Mouse (Mus musculus) left cerebral cortex, postnatal 4 days (tissue): ENCODE measurements at regions not wholly inside any gene's neighbourhood (a gene's known extent, or its start where the extent isn't known, plus 50 kb on each side); places are given as distances from the start of the nearest gene placed in this dataset.
"Not testable (repeated sequence)": the region's sequence is repeated elsewhere in the genome, so short reads cannot be mapped to it uniquely, and the experiment has no call there.

Experiments
- DNase-seq: peaks from one replicate; pipeline ENCODE4 v3.0.0-alpha.2; 2022
- intact Hi-C: fragments of 180-260 bp; cut with DNase I; formaldehyde crosslinking; loops from one replicate; pipeline ENCODE4 v1.15.1; 2025

DNA sequence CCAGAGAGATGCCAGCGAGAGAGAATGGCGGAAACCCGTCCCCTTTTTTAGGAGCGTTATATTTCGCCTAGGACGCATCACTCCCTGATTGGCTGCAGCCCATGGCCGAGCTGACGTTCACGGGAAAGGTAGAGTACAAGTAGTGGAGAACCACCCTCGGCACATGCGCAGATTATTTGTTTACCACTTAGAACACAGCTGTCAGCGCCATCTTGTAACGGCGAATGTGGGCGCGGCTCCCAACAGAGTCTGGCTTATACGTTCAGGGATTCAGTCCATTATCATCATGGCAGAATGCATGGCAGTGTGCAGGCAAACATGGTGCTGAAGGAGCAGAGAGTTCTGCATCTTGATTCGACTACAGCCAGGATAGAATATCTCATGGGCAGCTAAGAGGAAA is 339.8 kb upstream of the Glra2 start:
- peak; percentile 0 for DNase-seq

DNA sequence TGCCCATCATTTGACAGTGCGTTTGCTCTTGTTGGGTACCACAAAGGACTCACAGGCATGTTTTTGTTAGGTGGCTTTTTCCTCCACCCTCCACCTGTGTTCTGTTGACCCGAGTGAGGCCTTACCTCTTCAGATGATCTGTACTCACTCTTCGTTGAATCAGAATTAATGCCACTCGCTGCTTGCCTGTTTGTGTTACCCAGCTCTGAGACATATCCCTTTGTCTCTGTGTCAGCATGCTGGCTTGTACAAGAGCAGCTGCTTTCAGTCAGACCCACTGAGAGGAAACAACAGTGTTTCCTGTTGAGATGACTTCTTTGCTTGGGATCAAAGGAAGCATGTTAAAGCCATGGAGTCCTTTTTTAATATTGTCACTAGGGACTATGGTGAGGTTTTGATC is 304.0 kb upstream of the Glra2 start:
- intact Hi-C loops: no loop called here
- DNase-seq: no peak

More for the DNA sequence above, 339.8 kb upstream of the Glra2 start:
- intact Hi-C loops: not testable (repeated sequence)

DNA sequence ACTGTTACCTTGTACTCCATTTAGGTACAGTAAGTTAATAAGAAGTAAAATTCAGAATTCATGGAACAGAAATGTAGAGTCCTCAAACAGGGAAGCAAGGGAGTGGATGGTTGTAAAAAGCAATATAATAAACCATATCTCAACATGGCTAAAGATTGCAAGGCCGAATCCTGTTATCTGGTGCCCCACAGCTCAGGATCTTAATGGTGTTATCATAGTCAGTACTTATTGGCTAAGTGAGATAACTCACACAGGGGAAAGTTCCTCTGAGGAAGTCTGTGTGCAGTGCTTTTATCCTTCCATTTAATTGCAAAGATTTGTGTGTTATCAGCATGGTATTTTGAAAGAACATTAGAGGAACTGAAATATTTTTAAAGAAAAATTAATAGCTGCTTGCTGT is 288.9 kb upstream of the Glra2 start:
- DNase-seq: no peak
- intact Hi-C loops: no loop called here

DNA sequence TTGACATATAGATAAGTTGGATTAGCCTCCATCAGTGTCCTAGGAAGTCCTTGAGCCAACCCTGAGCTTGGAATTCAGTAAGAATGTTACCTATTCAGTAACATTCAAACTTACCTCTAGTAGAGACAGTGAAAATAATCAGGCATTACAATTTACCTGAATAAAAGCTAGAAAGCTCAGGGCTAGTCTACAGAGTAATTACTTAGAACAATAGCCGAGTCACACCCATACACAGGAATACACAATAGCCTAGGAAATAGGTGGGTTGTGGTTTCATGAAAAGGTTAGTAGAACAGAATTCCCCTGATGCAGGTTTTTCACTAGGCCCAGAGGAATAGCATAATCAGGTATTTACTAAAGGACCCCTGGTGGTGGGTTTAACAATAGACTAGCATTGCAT is 273.6 kb upstream of the Glra2 start:
- intact Hi-C loops, DNase-seq: not testable (repeated sequence)
